Mouse (Mus musculus): ENCODE data around the gene Mrpl47. TPM values are rescaled to one million over a fixed set of nuclear protein-coding genes. Genes with fewer than 3 reads are reported as not detected.

The Mrpl47 gene
- polyA plus RNA-seq (2012; ENCODE audit: low replicate concordance), result 0.32 and 0.61 TPM in 2 replicates

DNA sequence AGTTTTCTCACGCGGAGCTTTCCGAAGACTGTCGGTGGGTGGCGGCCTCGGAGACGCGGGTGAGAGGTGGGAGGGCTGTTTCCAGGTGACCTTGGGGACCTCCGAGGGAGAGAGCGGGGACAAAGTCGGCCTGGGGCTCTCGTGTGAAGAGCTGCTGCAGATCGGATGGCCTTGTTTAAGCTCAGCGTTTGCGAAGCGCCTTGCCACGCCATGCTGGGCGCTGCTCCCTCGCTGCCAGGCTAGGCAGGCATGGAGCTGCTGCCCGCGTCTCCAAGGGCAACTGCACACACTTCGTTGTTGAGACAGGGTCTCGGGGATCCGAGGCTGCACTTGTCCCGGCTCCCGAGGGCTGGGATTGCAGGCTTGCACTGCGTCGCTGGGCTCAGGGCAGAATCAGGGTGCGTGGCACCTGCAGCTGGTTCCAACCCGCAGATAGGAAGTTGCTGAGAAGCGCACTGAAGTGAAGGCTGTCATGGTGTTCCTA is at the start of gene Mrpl47:
TSS of gene Mrpl47 (minus strand) at position 434 of the 484 bp plus-strand sequence.

DNA sequence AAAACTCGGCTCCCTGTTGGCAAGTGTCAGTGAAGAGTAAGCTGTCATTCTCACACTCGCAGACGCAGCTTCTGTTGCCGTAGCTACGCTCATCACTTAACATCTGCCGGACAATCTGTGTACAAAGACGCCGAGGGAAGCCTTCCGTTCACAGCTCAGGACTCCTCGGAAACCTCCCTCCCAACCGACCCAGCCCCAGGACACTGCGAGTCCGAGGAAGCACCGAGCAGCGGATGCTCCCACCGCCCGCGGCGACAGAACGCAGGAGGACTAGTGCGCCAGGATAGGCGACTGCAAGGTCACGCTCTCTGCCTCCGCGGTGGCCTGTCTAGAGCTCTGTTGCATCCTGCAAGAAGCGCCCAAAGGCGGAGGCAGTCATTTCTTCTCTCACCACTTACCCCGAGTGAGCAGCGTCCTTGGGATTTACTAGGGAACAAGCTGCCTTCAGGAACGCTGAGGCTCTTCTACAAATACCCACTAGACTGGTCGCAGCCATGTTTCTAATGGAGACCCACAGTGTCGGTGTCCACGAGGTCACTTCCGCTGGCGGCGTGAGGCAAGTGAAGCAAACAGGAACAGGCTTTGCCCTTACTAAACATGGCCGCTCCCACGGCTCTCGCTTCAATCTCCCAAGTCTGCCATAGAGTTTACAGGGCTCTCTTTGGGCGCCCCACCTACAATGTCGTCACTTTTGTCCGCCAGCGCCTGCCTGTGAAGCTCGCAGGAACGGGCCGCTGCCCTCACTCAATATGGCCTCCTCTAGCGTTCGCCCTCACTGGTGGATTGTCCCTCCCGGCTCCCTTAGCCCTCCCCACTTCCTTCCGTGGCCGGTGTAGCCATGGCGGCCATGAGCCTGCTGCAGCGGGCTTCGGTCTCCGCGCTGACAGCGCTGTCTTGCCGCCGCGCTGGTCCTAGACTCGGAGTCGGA is 897 bp downstream of the Mrpl47 start, which contains the start of gene Ndufb5:
TSS of gene Ndufb5 (plus strand) at position 747 of the 928 bp plus-strand sequence.

GRCm38 (mm10) chr3:32705647-32706348 is 31.6 kb downstream of the Mrpl47 start, which contains the start of gene Actl6a:
Actl6a (plus strand) TSS chr3:32706298.

Other genes with a start within 250 kb of the Mrpl47 start
- 0.17 TPM in 1 of 2 replicates, not detected in the other for gene Kcnmb3, start 245.4 kb downstream of the Mrpl47 start, polyA plus RNA-seq (2012; ENCODE audit: low replicate concordance)
- gene Zfp639, start 227.3 kb downstream of the Mrpl47 start, polyA plus RNA-seq (2012; ENCODE audit: low replicate concordance), result 5.4 and 7.2 TPM in 2 replicates
- gene Mfn1, start 208.1 kb downstream of the Mrpl47 start, polyA plus RNA-seq (2012; ENCODE audit: low replicate concordance), result 6.5 and 7.6 TPM in 2 replicates
- 2.1 and 3.6 TPM in 2 replicates for gene Gnb4, start 121.0 kb downstream of the Mrpl47 start, polyA plus RNA-seq (2012; ENCODE audit: low replicate concordance)
- gene Actl6a, start 31.3 kb downstream of the Mrpl47 start, polyA plus RNA-seq (2012; ENCODE audit: low replicate concordance), result 7.0 and 17.2 TPM in 2 replicates
- 3.0 and 52.8 TPM in 2 replicates for gene Ndufb5, start 615 bp downstream of the Mrpl47 start, polyA plus RNA-seq (2012; ENCODE audit: low replicate concordance)
- not detected in 2 replicates for gene Usp13, start 79.9 kb upstream of the Mrpl47 start, polyA plus RNA-seq (2012; ENCODE audit: low replicate concordance)